Mouse (Mus musculus): Measurements from ENCODE around the gene Mavs. TPM values are rescaled to one million over a fixed set of nuclear protein-coding genes. Genes with fewer than 3 reads are reported as not detected.

Mavs gene
- total and polyA plus RNA-seq, 3 experiments: 5.6 to 21.2 (median 12.2) TPM

- Histone ChIP-seq H3K4me3 (ENCODE audit: low read depth, low read length) (no peak overlapping the region), H3K4me1 (ENCODE audit: insufficient read depth, low read depth, low read length) (peaks cover 41% of the 10 kb centered on the region), H3K36me3 (replicated peaks) (peaks cover 10% of the 10 kb centered on the region), H3K9me3 (replicated peaks) (no peaks in the 10 kb centered on the region), H3K27me3 (ENCODE audit: insufficient read depth, low read length) (peaks cover 5% of the 10 kb centered on the region)
- no peak for TF ChIP-seq CTCF (IDR thresholded peaks at IDR 0.05; ENCODE audit: low read depth, low read length)
- no peak for TF ChIP-seq GATA1 (IDR thresholded peaks at IDR 0.05; ENCODE audit: borderline replicate concordance, low read length)
- TF ChIP-seq POLR2AphosphoS5 (IDR thresholded peaks at IDR 0.05; ENCODE audit: insufficient replicate concordance, low read depth, low read length): no peak
- no peak for TF ChIP-seq GATA2 (IDR thresholded peaks at IDR 0.05; ENCODE audit: borderline replicate concordance, low read depth, low read length)
- TF ChIP-seq TAL1 (conservative IDR thresholded peaks at IDR 0.05; ENCODE audit: low read depth, low read length): no peak
- DNase-seq (ENCODE audit: low spot score): no peak
- ATAC-seq (ENCODE audit: extremely low read depth, insufficient number of reproducible peaks, low FRiP score, poor library complexity, severe bottlenecking): no peak
These were observed 32.6 kb upstream of the Mavs start for GRCm38 (mm10) chr2:131201262-131201661.

GRCm38 (mm10) chr2:131203816-131204409, 29.9 kb upstream of the Mavs start:
- Histone ChIP-seq H3K27me3 (ENCODE audit: insufficient read depth, low read length) (peaks cover 5% of the 10 kb centered on the region), H3K36me3 (replicated peaks) (no peaks in the 10 kb centered on the region), H3K9me3 (replicated peaks) (no peaks in the 10 kb centered on the region), H3K4me3 (ENCODE audit: low read depth, low read length) (no peak overlapping the region), H3K4me1 (ENCODE audit: insufficient read depth, low read depth, low read length) (peaks cover 55% of the 10 kb centered on the region)
- TF ChIP-seq POLR2AphosphoS5 (IDR thresholded peaks at IDR 0.05; ENCODE audit: insufficient replicate concordance, low read depth, low read length) (no peak), TAL1 (conservative IDR thresholded peaks at IDR 0.05; ENCODE audit: low read depth, low read length) (no peak), CTCF (IDR thresholded peaks at IDR 0.05; ENCODE audit: low read depth, low read length) (no peak), GATA1 (IDR thresholded peaks at IDR 0.05; ENCODE audit: borderline replicate concordance, low read length) (no peak), GATA2 (IDR thresholded peaks at IDR 0.05; ENCODE audit: borderline replicate concordance, low read depth, low read length) (no peak)
- no peak for ATAC-seq (ENCODE audit: extremely low read depth, insufficient number of reproducible peaks, low FRiP score, poor library complexity, severe bottlenecking)
- DNase-seq (ENCODE audit: low spot score): no peak

GRCm38 (mm10) chr2:131204410-131204981, 29.4 kb upstream of the Mavs start:
- TF ChIP-seq GATA1 (IDR thresholded peaks at IDR 0.05; ENCODE audit: borderline replicate concordance, low read length) (no peak), TAL1 (conservative IDR thresholded peaks at IDR 0.05; ENCODE audit: low read depth, low read length) (no peak), POLR2AphosphoS5 (IDR thresholded peaks at IDR 0.05; ENCODE audit: insufficient replicate concordance, low read depth, low read length) (no peak), GATA2 (IDR thresholded peaks at IDR 0.05; ENCODE audit: borderline replicate concordance, low read depth, low read length) (no peak), CTCF (IDR thresholded peaks at IDR 0.05; ENCODE audit: low read depth, low read length) (no peak)
- H3K4me1 ChIP-seq (ENCODE audit: insufficient read depth, low read depth, low read length): peaks cover 61% of the 10 kb centered on the region
- H3K36me3 ChIP-seq (replicated peaks): no peaks in the 10 kb centered on the region
- H3K27me3 ChIP-seq (ENCODE audit: insufficient read depth, low read length): peaks cover 8% of the 10 kb centered on the region
- ATAC-seq (ENCODE audit: extremely low read depth, insufficient number of reproducible peaks, low FRiP score, poor library complexity, severe bottlenecking) (no peak), DNase-seq (ENCODE audit: low spot score) (peak; percentile 38)
- no peaks in the 10 kb centered on the region for H3K9me3 ChIP-seq (replicated peaks)
- H3K4me3 ChIP-seq (ENCODE audit: low read depth, low read length): peak overlapping the region; percentile 54; the same call in 1 of the 2 replicates

- Histone ChIP-seq H3K4me3 (ENCODE audit: low read depth, low read length) (peak overlapping the region; percentile 45; the same call in 1 of the 2 replicates), H3K9me3 (replicated peaks) (no peaks in the 10 kb centered on the region), H3K4me1 (ENCODE audit: insufficient read depth, low read depth, low read length) (peaks cover 70% of the 10 kb centered on the region), H3K27me3 (ENCODE audit: insufficient read depth, low read length) (peaks cover 8% of the 10 kb centered on the region), H3K36me3 (replicated peaks) (no peaks in the 10 kb centered on the region)
- no peak for TF ChIP-seq GATA1 (IDR thresholded peaks at IDR 0.05; ENCODE audit: borderline replicate concordance, low read length)
- 0 out of 2 replicates have a peak, but pooled peaks have one; percentile 67 for TF ChIP-seq GATA2 (IDR thresholded peaks at IDR 0.05; ENCODE audit: borderline replicate concordance, low read depth, low read length)
- TF ChIP-seq TAL1 (conservative IDR thresholded peaks at IDR 0.05; ENCODE audit: low read depth, low read length): peak; percentile 100
- ATAC-seq (ENCODE audit: extremely low read depth, insufficient number of reproducible peaks, low FRiP score, poor library complexity, severe bottlenecking) (peak; percentile 84), DNase-seq (ENCODE audit: low spot score) (peak; percentile 75)
These were observed 28.2 kb upstream of the Mavs start for GRCm38 (mm10) chr2:131205521-131206182.

DNA sequence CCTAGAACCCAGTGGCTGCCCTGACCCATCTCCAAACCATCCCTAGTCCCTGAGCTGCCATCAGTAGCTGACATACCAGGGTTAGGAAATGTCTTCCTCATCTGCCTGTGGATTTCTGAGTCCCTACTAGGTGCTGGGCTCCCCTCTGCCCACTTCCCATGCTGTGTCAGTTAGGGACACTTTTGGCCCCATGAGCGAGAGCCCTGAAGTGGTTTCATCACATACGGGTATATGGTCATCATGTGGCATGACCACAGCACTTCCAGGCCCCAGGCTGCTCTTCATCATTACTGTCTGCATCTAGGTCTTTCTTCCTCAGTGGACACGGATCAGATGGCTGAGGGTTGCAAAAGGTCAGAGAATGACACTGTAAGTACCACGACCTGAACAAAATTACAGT, 27.1 kb upstream of the Mavs start, which contains the start of gene Ap5s1:
Gene Ap5s1 (plus strand): TSS at position 301 of the 400 bp plus-strand sequence.
- Histone ChIP-seq H3K9me3 (replicated peaks) (no peaks in the 10 kb centered on the region), H3K4me1 (ENCODE audit: insufficient read depth, low read depth, low read length) (peaks cover 79% of the 10 kb centered on the region), H3K4me3 (ENCODE audit: low read depth, low read length) (peak within 1 kb of the TSS; percentile 45; the same call in 1 of the 2 replicates), H3K36me3 (replicated peaks) (no peaks in the 10 kb centered on the region), H3K27me3 (ENCODE audit: insufficient read depth, low read length) (peaks cover 2% of the 10 kb centered on the region; the same call in 1 of the 2 replicates)
- no peak for ATAC-seq (ENCODE audit: extremely low read depth, insufficient number of reproducible peaks, low FRiP score, poor library complexity, severe bottlenecking)
- TF ChIP-seq GATA1 (IDR thresholded peaks at IDR 0.05; ENCODE audit: borderline replicate concordance, low read length) (no peak), GATA2 (IDR thresholded peaks at IDR 0.05; ENCODE audit: borderline replicate concordance, low read depth, low read length) (no peak), CTCF (IDR thresholded peaks at IDR 0.05; ENCODE audit: low read depth, low read length) (no peak), POLR2AphosphoS5 (IDR thresholded peaks at IDR 0.05; ENCODE audit: insufficient replicate concordance, low read depth, low read length) (no peak)
- DNase-seq (ENCODE audit: low spot score): no peak

DNA sequence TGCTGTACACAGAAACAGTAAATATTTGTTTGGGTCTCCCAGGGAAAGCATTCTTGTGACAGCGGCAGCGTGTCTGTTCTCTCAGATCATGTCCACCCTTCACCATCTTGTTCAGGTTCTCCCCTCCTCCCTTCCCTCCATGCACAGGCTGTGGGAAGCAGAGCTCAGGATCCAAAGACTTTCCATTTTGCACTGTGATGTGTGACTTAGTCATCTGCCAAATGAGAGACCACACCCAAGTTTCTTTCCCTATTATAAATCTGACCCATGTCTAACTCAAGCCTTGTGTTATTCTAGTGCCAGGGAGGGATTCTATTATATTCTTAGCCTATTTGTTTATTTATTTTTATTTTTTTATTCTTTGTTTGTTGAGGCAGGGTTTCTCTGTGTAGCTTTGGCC, 25.5 kb upstream of the Mavs start:
- peaks cover 92% of the 10 kb centered on the region for H3K4me1 ChIP-seq (ENCODE audit: insufficient read depth, low read depth, low read length)
- no peak overlapping the region for H3K4me3 ChIP-seq (ENCODE audit: low read depth, low read length)
- DNase-seq (ENCODE audit: low spot score) (no peak), ATAC-seq (ENCODE audit: extremely low read depth, insufficient number of reproducible peaks, low FRiP score, poor library complexity, severe bottlenecking) (no peak)
- no peaks in the 10 kb centered on the region for H3K9me3 ChIP-seq (replicated peaks)
- H3K27me3 ChIP-seq (ENCODE audit: insufficient read depth, low read length): peaks cover 2% of the 10 kb centered on the region; the same call in 1 of the 2 replicates
- TF ChIP-seq GATA1 (IDR thresholded peaks at IDR 0.05; ENCODE audit: borderline replicate concordance, low read length): no peak
- peaks cover 12% of the 10 kb centered on the region for H3K36me3 ChIP-seq (replicated peaks)

Data from G1E (cell line).